Mouse (Mus musculus): Measurements from ENCODE around the gene Pltp.

GRCm38 (mm10) chr2:164822636-164823165, 34.8 kb downstream of the Pltp start, which contains the start of gene Zswim1:
- TF ChIP-seq POLR2A (IDR thresholded peaks at IDR 0.05; ENCODE audit: insufficient read depth, low read length) (peak; percentile 94), CTCF (IDR thresholded peaks at IDR 0.05; ENCODE audit: low read depth, low read length) (no peak)

All from ES-Bruce4 (cell line).